Mouse (Mus musculus) limb, embryonic 10.5 days (tissue): ENCODE measurements at regions not wholly inside any gene's neighbourhood (a gene's known extent, or its start where the extent isn't known, plus 50 kb on each side); places are given as distances from the start of the nearest gene placed in this dataset.
A peak's percentile ranks its signal among the peaks of the same experiment; 100 is the strongest.

Experiments
- DNase-seq: peaks from one replicate; pipeline ENCODE4 v3.0.0-alpha.2; 2017; ENCODE audit warnings: low spot score
- H3K27ac ChIP-seq: fragments of 300-500 bp; sonication (generic); 2 replicates; pipeline ENCODE4 v1.5.1; 2016; ENCODE audit warnings: mild to moderate bottlenecking
- H3K27me3 ChIP-seq: fragments of 300-500 bp; sonication (generic); 2 replicates; pipeline ENCODE4 v1.6.1; 2016; ENCODE audit warnings: low read depth, mild to moderate bottlenecking; ENCODE audit not compliant: poor library complexity, severe bottlenecking
- H3K36me3 ChIP-seq: fragments of 300-500 bp; sonication (generic); 2 replicates; pipeline ENCODE4 v1.6.1; 2016; ENCODE audit warnings: mild to moderate bottlenecking, moderate library complexity
- H3K4me1 ChIP-seq: fragments of 300-500 bp; sonication (generic); 2 replicates; pipeline ENCODE4 v1.6.1; 2016
- H3K4me3 ChIP-seq: fragments of 300-500 bp; sonication (generic); 2 replicates; pipeline ENCODE4 v1.5.1; 2016; ENCODE audit warnings: mild to moderate bottlenecking, moderate library complexity
- H3K9me3 ChIP-seq: fragments of 300-500 bp; sonication (generic); replicated peaks from 2 replicates; pipeline ENCODE4 v1.6.1; 2016; ENCODE audit warnings: mild to moderate bottlenecking
- WGBS: fragments of 180-500 bp; shearing (Covaris S2); methylation state at CpG from one replicate; pipeline ENCODE4 v1.1.7; 2016; 5-methylcytosine and 5-hydroxymethylcytosine counted together

DNA sequence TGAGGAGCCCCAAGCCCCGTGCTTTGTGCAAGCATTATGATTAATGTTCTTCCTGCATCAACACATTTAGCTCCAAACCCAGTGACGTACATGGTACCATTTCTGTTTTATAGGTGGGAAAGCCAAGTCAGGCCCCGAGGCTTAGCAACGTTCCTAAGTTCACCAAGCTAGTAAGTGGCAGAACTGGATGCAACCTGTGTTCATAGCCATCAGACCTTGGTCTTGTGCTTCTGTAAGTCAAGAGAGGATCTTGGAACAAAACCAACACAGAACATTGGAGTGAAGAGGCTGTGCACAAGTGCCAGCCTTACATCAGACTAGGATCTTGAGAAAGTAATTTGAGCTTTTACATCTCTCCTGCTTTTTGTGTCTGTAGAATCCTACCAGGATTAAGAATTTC, 71.3 kb downstream of the Cdc7 start:
- Histone ChIP-seq H3K27me3 (no peaks in the 10 kb centered on the region), H3K27ac (no peak overlapping the region)
- WGBS, result 62% methylated on average over 4 of the region's 4 CpGs

DNA sequence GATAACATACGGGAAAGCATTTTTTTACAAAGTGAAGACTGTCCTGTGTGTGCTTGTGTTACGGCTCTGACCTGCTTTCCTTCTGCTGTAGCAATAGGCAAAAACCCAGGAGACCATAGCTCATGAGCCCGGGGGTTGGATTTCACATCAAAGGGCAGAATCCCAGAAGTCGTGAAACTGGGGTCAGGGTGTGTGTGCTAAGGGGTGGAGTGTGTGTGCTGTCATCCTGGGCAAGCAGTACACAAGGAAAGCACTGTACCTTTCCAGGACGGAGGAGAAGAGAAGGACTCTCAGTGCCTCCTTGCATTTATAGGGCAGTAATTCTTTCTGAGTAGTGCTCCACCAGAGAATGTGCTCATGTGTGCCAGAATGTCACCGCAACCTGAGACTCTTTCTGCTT, 71.7 kb downstream of the Cdc7 start:
- Histone ChIP-seq H3K9me3 (no peaks in the 10 kb centered on the region; the same call in 1 of the 2 replicates), H3K36me3 (no peaks in the 10 kb centered on the region), H3K27me3 (no peaks in the 10 kb centered on the region), H3K27ac (no peak overlapping the region), H3K4me3 (no peak overlapping the region), H3K4me1 (peaks cover 26% of the 10 kb centered on the region)
- no peak for DNase-seq
- WGBS, result 42% methylated on average over 6 of the region's 6 CpGs

More for the DNA sequence above, 71.3 kb downstream of the Cdc7 start:
- Histone ChIP-seq H3K4me1 (peaks cover 30% of the 10 kb centered on the region), H3K9me3 (no peaks in the 10 kb centered on the region; the same call in 1 of the 2 replicates), H3K4me3 (no peak overlapping the region), H3K36me3 (no peaks in the 10 kb centered on the region)
- no peak for DNase-seq

GRCm38 (mm10) chr5:107036475-107036874, 72.4 kb downstream of the Cdc7 start:
- peaks cover 21% of the 10 kb centered on the region for H3K4me1 ChIP-seq
- no peaks in the 10 kb centered on the region; the same call in 1 of the 2 replicates for H3K9me3 ChIP-seq
- DNase-seq, result no peak
- H3K27ac ChIP-seq, result no peak overlapping the region
- H3K4me3 ChIP-seq, result no peak overlapping the region
- no peaks in the 10 kb centered on the region for H3K27me3 ChIP-seq
- no peaks in the 10 kb centered on the region for H3K36me3 ChIP-seq
- WGBS, result 82% methylated on average over 6 of the region's 6 CpGs

DNA sequence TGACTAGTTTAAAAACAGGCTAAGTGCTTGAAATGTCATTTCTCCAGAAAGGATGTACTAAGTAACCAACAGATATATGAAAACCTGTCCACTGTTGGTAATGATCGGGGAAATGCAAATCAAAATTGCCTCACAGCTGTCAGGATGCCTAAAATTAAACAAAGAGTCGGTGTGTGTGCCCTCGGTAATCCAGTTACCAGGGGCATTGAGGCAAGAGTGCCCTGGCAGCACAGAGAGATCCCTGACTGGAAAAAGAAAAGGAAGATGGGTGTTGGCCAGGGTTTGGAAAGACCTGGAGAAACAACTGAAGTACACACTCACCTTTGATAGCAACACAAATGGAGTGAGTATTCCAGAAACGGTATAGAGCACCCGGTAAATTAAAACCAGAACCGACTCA, 73.0 kb downstream of the Cdc7 start:
- DNase-seq, result no peak
- Histone ChIP-seq H3K36me3 (no peaks in the 10 kb centered on the region), H3K4me3 (no peak overlapping the region), H3K9me3 (no peaks in the 10 kb centered on the region; the same call in 1 of the 2 replicates), H3K4me1 (peaks cover 23% of the 10 kb centered on the region), H3K27ac (no peak overlapping the region), H3K27me3 (no peaks in the 10 kb centered on the region)
- 91% methylated on average over 6 of the region's 6 CpGs for WGBS

DNA sequence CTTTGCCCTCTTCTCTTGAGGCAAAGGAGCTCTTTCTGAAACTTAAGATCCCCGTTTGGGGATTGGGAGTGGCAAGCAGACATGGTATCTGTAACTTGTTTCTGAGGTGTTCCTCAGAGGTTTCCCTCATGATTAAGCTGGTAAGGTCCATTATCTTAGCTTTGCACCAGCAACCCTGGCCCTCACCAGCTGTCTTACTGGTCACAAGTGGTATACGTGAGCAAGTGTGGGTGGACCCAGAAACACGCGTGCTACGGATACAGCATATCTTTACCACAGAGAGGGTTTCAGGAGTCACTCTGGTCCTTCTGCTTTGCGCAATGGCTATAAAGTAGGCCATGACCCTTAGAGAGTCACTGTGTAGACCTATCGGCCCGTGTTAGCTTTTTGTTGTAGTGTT, 75.2 kb downstream of the Cdc7 start:
- Histone ChIP-seq H3K4me3 (no peak overlapping the region), H3K9me3 (no peaks in the 10 kb centered on the region; the same call in 1 of the 2 replicates), H3K4me1 (peaks cover 34% of the 10 kb centered on the region), H3K27me3 (no peaks in the 10 kb centered on the region), H3K27ac (no peak overlapping the region), H3K36me3 (no peaks in the 10 kb centered on the region)
- DNase-seq, result no peak
- WGBS, result 96% methylated on average over 8 of the region's 8 CpGs

DNA sequence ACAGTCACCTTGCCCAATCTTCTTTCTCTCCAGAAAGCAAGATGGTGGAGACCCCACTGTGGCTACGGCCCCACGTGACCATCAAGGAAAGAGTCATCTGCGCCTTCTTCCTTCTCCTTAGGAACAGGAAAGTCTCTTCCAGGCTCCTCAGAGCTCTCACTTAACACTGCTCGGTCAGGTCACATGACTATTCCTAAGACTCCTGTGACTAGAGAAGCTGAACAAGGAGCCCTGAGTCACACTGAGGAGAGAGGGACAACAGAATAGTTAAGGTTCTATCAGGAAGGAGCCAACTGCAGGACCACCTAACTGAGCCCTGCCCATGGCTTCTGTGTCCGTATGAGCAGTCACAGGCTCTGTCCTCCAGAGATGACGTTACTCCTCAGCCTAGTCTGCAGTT, 75.8 kb downstream of the Cdc7 start:
- 92% methylated on average over 6 of the region's 6 CpGs for WGBS
- Histone ChIP-seq H3K27ac (no peak overlapping the region), H3K36me3 (no peaks in the 10 kb centered on the region), H3K4me1 (peaks cover 34% of the 10 kb centered on the region), H3K4me3 (no peak overlapping the region), H3K9me3 (no peaks in the 10 kb centered on the region; the same call in 1 of the 2 replicates), H3K27me3 (no peaks in the 10 kb centered on the region)
- no peak for DNase-seq

DNA sequence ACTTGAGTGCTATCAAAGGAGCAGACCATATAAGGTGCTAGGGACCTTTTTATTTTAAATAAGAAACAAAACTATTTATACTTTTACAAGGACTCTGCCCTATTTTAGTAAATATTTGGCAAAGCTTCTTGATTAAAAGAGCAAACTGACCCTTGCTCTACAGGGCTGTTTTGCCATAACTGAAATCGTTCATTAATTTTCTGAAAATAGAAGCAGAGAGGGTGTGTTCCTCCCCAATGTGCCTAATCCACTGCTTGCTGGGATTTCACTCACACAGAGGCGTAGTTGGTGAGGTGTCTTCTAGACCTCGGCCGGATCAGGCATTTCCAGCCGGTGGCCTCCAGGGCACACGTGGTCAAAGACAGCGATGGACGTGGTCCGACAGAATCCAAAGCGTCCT, 76.4 kb downstream of the Cdc7 start:
- H3K27ac ChIP-seq, result no peak overlapping the region
- WGBS, result 92% methylated on average over 10 of the region's 10 CpGs
- no peak for DNase-seq
- no peak overlapping the region for H3K4me3 ChIP-seq
- H3K36me3 ChIP-seq, result no peaks in the 10 kb centered on the region
- H3K9me3 ChIP-seq, result no peaks in the 10 kb centered on the region; the same call in 1 of the 2 replicates
- no peaks in the 10 kb centered on the region for H3K27me3 ChIP-seq
- H3K4me1 ChIP-seq, result peaks cover 28% of the 10 kb centered on the region

DNA sequence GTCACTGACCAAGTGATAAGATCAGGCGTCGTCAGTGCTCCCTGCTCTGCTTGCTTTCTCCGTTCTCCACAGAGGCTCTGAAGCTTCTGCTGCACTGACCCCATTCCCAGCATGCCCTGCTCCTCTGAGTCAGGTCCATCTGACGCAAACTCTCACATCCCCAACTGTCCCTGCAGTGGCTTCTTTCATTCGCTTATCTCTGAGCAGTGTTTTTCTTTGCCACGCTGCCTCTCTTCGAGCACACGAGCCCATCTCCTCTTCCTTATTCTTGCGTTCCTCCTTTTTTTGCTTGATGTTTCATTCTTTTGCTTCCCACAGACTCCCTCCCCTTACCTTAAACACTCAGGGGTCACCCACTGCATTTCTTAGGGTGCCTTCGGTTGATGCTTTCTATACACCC, 81.0 kb downstream of the Cdc7 start:
- no peak for DNase-seq
- Histone ChIP-seq H3K27ac (no peak overlapping the region), H3K4me1 (peaks cover 23% of the 10 kb centered on the region), H3K4me3 (no peak overlapping the region), H3K27me3 (no peaks in the 10 kb centered on the region), H3K9me3 (no peaks in the 10 kb centered on the region), H3K36me3 (no peaks in the 10 kb centered on the region)
- WGBS, result 72% methylated on average over 10 of the region's 10 CpGs

- H3K9me3 ChIP-seq, result no peaks in the 10 kb centered on the region
- WGBS, result 28% methylated on average over 4 of the region's 4 CpGs
- no peak overlapping the region for H3K4me3 ChIP-seq
- H3K27me3 ChIP-seq, result no peaks in the 10 kb centered on the region
- H3K4me1 ChIP-seq, result peaks cover 27% of the 10 kb centered on the region
- no peaks in the 10 kb centered on the region for H3K36me3 ChIP-seq
- no peak for DNase-seq
- peak overlapping the region; percentile 59 for H3K27ac ChIP-seq
Observed at GRCm38 (mm10) chr5:107046501-107046931, 82.4 kb downstream of the Cdc7 start.

- H3K4me1 ChIP-seq, result peaks cover 22% of the 10 kb centered on the region
- 74% methylated on average over 5 of the region's 5 CpGs for WGBS
- H3K36me3 ChIP-seq, result no peaks in the 10 kb centered on the region
- H3K4me3 ChIP-seq, result no peak overlapping the region
- no peaks in the 10 kb centered on the region for H3K9me3 ChIP-seq
- no peak overlapping the region for H3K27ac ChIP-seq
- no peaks in the 10 kb centered on the region for H3K27me3 ChIP-seq
- no peak for DNase-seq
Observed at GRCm38 (mm10) chr5:107048607-107049006, 84.5 kb downstream of the Cdc7 start.

GRCm38 (mm10) chr5:107050076-107050475, 86.0 kb downstream of the Cdc7 start:
- Histone ChIP-seq H3K4me1 (peaks cover 25% of the 10 kb centered on the region), H3K27ac (no peak overlapping the region), H3K36me3 (no peaks in the 10 kb centered on the region), H3K27me3 (no peaks in the 10 kb centered on the region), H3K4me3 (no peak overlapping the region), H3K9me3 (no peaks in the 10 kb centered on the region)
- DNase-seq, result no peak
- WGBS, result 76% methylated on average over 3 of the region's 3 CpGs

DNA sequence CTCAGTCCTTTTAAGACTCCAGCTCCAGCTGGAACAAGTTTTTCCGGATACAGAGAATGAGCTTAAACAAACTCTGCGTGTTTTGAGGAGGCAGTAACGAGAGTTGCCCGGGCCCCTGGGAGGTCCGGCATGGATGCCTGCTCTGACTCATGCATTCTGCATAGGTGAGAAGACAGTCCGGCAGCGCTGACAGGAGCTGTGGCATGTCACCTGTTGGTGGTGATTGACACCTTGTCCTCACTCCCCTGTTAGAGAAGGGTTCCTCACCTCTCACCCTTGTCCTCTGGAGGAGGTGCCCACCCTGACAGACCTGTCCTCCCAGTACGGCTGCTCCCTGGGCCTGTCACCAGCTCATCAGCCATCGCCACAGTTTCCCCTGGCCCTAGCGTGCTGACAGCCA, 87.7 kb downstream of the Cdc7 start:
- whole genome bisulfite sequencing, result 70% methylated on average over 10 of the region's 10 CpGs
- no peaks in the 10 kb centered on the region for H3K9me3 ChIP-seq
- DNase-seq, result peak; percentile 43
- H3K4me1 ChIP-seq, result peaks cover 22% of the 10 kb centered on the region
- no peaks in the 10 kb centered on the region for H3K27me3 ChIP-seq
- no peak overlapping the region for H3K4me3 ChIP-seq
- no peaks in the 10 kb centered on the region for H3K36me3 ChIP-seq
- no peak overlapping the region for H3K27ac ChIP-seq

DNA sequence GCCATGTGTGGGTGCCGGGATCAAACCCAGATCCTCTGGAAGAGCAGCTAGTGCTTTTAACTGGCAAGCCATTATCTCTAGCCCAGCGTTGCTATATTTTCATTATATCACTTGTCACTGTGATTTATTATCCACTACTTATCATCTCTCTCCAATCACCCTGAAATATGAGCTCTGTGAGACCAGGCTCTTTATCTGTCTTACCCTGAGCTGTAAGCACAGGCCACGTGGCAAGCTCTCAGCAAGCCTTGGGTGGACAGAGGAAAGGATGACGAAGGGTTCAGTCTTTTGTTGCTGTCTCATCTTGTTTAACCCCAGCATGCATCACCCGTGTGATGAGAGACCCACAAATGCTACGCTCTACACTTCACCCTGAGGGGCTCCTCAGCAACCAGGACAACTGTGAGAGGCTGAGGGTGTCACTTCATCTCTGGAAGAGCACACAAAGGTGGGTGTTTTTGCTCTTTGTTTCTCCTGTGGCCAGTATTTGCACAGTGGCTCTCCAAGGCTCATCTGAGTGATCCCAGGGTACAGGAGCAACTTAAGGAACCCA, 90.9 kb downstream of the Cdc7 start:
- no peak for DNase-seq
- Histone ChIP-seq H3K4me1 (peaks cover 22% of the 10 kb centered on the region), H3K4me3 (no peak overlapping the region), H3K27me3 (no peaks in the 10 kb centered on the region), H3K27ac (peak overlapping the region; percentile 61), H3K36me3 (no peaks in the 10 kb centered on the region), H3K9me3 (no peaks in the 10 kb centered on the region)
- 58% methylated on average over 6 of the region's 6 CpGs for WGBS

GRCm38 (mm10) chr5:107055455-107055854, 91.3 kb downstream of the Cdc7 start:
- H3K4me3 ChIP-seq, result no peak overlapping the region
- 56% methylated on average over 3 of the region's 3 CpGs for WGBS
- peaks cover 22% of the 10 kb centered on the region for H3K4me1 ChIP-seq
- no peaks in the 10 kb centered on the region for H3K36me3 ChIP-seq
- H3K9me3 ChIP-seq, result no peaks in the 10 kb centered on the region
- no peaks in the 10 kb centered on the region for H3K27me3 ChIP-seq
- peak overlapping the region; percentile 61 for H3K27ac ChIP-seq
- peak; percentile 54 for DNase-seq
